Comparison of ENCODE assay signal across 9 mouse cellular contexts in the genomic region with DNA sequence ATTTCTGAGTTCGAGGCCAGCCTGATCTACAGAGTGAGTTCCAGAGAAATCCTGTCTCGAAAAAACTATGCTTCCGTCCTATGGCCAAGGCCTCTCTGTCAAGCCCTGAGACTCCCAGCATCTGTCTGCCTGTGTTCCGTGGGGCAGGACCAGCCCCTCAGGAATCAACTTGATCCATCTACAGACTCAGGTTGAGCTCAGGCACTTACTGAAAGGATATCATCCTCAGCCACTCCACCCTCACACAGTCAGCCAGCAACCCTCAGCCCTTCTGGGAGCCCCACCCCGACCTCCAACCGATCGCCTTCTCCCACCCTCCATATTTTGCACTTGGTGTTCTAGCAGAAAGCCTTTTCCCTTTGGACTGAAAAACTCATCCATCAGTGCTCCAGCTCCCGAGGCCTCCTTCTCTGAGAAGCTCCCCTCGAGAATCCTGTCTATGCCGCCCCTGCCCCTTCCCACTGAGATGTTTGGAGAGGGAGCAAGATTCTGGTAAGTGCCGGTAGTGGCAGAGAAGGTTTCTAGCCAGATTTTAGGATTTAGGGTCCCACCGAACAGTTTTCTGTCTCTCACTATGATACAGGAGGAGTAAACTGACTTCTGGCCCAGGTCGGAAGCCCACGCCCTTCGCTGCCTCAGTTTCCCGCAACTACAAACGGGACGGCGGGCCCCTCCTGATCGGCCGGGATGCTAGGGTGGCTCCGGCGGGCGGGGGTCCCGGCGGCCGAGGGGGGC. TPM values are rescaled to one million over a fixed set of nuclear protein-coding genes. Genes with fewer than 3 reads are reported as not detected.
A peak's percentile ranks its signal among the peaks of the same experiment; 100 is the strongest.
DNase-seq lines count a peak whose midpoint lies in the region; ATAC-seq and TF ChIP-seq lines count a peak whose summit lies in the region.
"Had no signal": no experiment of that assay in that cellular context is flagged by ENCODE, and none has a peak within 500 bp of the region (broad histone marks: within the 10 kb centered on the region; RNA-seq: fewer than 3 reads in every experiment).

No protein-coding gene starts in this region.

- in situ Hi-C loops in CH12.LX (cut with MboI; ENCODE audit: low pct_ligation_motif_present, low pct_unique_long_range_greater_than_20kb, low sequenced_read_pairs) = loop anchor here (5.0 kb wide), 2 partner anchors 124 to 154 kb away; a partner anchor contains a TSS

- peak overlapping the region; percentile 37 to 67 (median 66) for H3K4me3 ChIP-seq in CH12.LX (replicated peaks in 1 of 3; ENCODE audit: low read depth in 2 of 3, low read length in 2 of 3, poor library complexity in 1 of 3)
- H3K4me3 ChIP-seq in hindbrain, embryonic 10.5 days = peak overlapping the region; percentile 61
- H3K4me3 ChIP-seq in lung, postnatal 0 days (ENCODE audit: low read depth, low read length) = peak overlapping the region; percentile 82

- H3K9ac ChIP-seq in CH12.LX (ENCODE audit: insufficient read depth, low read depth) = peak overlapping the region; percentile 35; the same call in 1 of the 2 replicates
- peak overlapping the region; percentile 95 for H3K9ac ChIP-seq in lung, postnatal 0 days (replicated peaks; ENCODE audit: low read depth)

- no peak for ATAC-seq in lung, postnatal 0 days
- ATAC-seq in inflammation-experienced regulatory T-cells, adult 6 months = no peak

- TF ChIP-seq RAD21 in CH12.LX (IDR thresholded peaks at IDR 0.05; ENCODE audit: low read depth, low read length) = no peak

- TF ChIP-seq POLR2A in CH12.LX (IDR thresholded peaks at IDR 0.05; ENCODE audit: low read depth, low read length) = no peak

- peaks cover 14% of the 10 kb centered on the region for H3K9me3 ChIP-seq in CH12.LX (replicated peaks; ENCODE audit: low read length)
- H3K9me3 ChIP-seq in hindbrain, embryonic 10.5 days = peaks cover 16% of the 10 kb centered on the region; the same call in 1 of the 2 replicates
- no peaks in the 10 kb centered on the region for H3K9me3 ChIP-seq in lung, postnatal 0 days (ENCODE audit: low read length)

- H3K36me3 ChIP-seq in CH12.LX (replicated peaks in 1 of 2; ENCODE audit: control insufficient read depth in 1 of 2, insufficient read depth in 1 of 2, low read length in 1 of 2) = peaks cover 11 to 24% of the 10 kb centered on the region in 2 experiments
- H3K36me3 ChIP-seq in hindbrain, embryonic 10.5 days = peaks cover 19% of the 10 kb centered on the region
- H3K36me3 ChIP-seq in lung, postnatal 0 days (ENCODE audit: insufficient read depth, low read length) = peaks cover 20% of the 10 kb centered on the region

- peaks cover 11% of the 10 kb centered on the region for H3K79me2 ChIP-seq in CH12.LX (replicated peaks; ENCODE audit: control insufficient read depth, extremely low read depth, insufficient read depth, poor library complexity, severe bottlenecking)

- peaks cover 3% of the 10 kb centered on the region for H3K27me3 ChIP-seq in CH12.LX (replicated peaks)
- H3K27me3 ChIP-seq in hindbrain, embryonic 10.5 days (ENCODE audit: insufficient read depth, poor library complexity, severe bottlenecking) = peaks cover 54% of the 10 kb centered on the region
- H3K27me3 ChIP-seq in lung, postnatal 0 days (replicated peaks; ENCODE audit: insufficient read depth, low read length) = no peaks in the 10 kb centered on the region

- TF ChIP-seq CTCF in CH12.LX (conservative IDR thresholded peaks at IDR 0.05 in 1 of 2, IDR thresholded peaks at IDR 0.05 in 1 of 2; ENCODE audit: low read depth in 2 of 2, low read length in 2 of 2) = no peak
- no peak for TF ChIP-seq CTCF in lung, postnatal 0 days (IDR thresholded peaks at IDR 0.05)

- no peak overlapping the region for H3K27ac ChIP-seq in CH12.LX (ENCODE audit: insufficient read depth, low read depth)
- H3K27ac ChIP-seq in hindbrain, embryonic 10.5 days = peak overlapping the region; percentile 87
- H3K27ac ChIP-seq in lung, postnatal 0 days (ENCODE audit: low read length) = peak overlapping the region; percentile 99

- H3K4me1 ChIP-seq in CH12.LX (ENCODE audit: control insufficient read depth in 1 of 2, insufficient read depth in 2 of 2) = peaks cover 12 to 44% of the 10 kb centered on the region in 2 experiments
- H3K4me1 ChIP-seq in hindbrain, embryonic 10.5 days (replicated peaks) = peaks cover 57% of the 10 kb centered on the region
- peaks cover 28% of the 10 kb centered on the region for H3K4me1 ChIP-seq in lung, postnatal 0 days (ENCODE audit: insufficient read depth, low read depth, low read length)

- DNase-seq in embryo, embryonic 9.5 days (ENCODE audit: extremely low spot score) = peak; percentile 26
- no peak for DNase-seq in embryo, embryonic 10.5 days (ENCODE audit: low spot score)
- no peak for DNase-seq in CH12.LX (ENCODE audit: extremely low read depth)
- DNase-seq in hindbrain, embryonic 10.5 days (ENCODE audit: low spot score) = no peak
- DNase-seq in lung, postnatal 0 days (ENCODE audit: low spot score) = peak; percentile 36
- DNase-seq in cerebellum, adult 18-20 months = no peak
- DNase-seq in right cerebral cortex, postnatal 14 days = no peak

- H3K4me2 ChIP-seq in CH12.LX (ENCODE audit: insufficient read depth, low read depth, poor library complexity, severe bottlenecking) = peak overlapping the region; percentile 27
- peak overlapping the region; percentile 82 for H3K4me2 ChIP-seq in lung, postnatal 0 days (replicated peaks; ENCODE audit: low read depth, low read length)

- dilution Hi-C loops in CH12.LX (cut with MboI; ENCODE audit: extremely low pct_ligation_motif_present, extremely low pct_unique_long_range_greater_than_20kb, low sequenced_read_pairs) = no loop called here

- WGBS in hindbrain, embryonic 10.5 days = 10% methylated on average over 27 of the region's 27 CpGs
- WGBS in lung, postnatal 0 days = 7% methylated on average over 27 of the region's 27 CpGs

- no peak for TF ChIP-seq EP300 in CH12.LX (IDR thresholded peaks at IDR 0.05; ENCODE audit: low read length)
- no peak for TF ChIP-seq EP300 in lung, postnatal 0 days (IDR thresholded peaks at IDR 0.05)

TF ChIP-seq in CH12.LX, 34 proteins besides CTCF, POLR2A, EP300 and RAD21:
- TF ChIP-seq RCOR1 (conservative IDR thresholded peaks at IDR 0.05; ENCODE audit: low read depth, low read length) (no peak), ZNF384 (IDR thresholded peaks at IDR 0.05; ENCODE audit: low read depth, low read length) (no peak), ETS1 (conservative IDR thresholded peaks at IDR 0.05; ENCODE audit: low read depth, low read length) (no peak), TCF12 (IDR thresholded peaks at IDR 0.05; ENCODE audit: low read depth, low read length) (no peak), NELFE (IDR thresholded peaks at IDR 0.05; ENCODE audit: low read depth, low read length) (no peak), HCFC1 (IDR thresholded peaks at IDR 0.05; ENCODE audit: low read depth, low read length) (no peak), NRF1 (IDR thresholded peaks at IDR 0.05; ENCODE audit: low read depth, low read length) (no peak), USF2 (conservative IDR thresholded peaks at IDR 0.05; ENCODE audit: low read depth, low read length) (no peak), PAX5 (IDR thresholded peaks at IDR 0.05; ENCODE audit: low read length) (no peak), USF1 (IDR thresholded peaks at IDR 0.05; ENCODE audit: low read depth, low read length) (no peak), JUND (conservative IDR thresholded peaks at IDR 0.05; ENCODE audit: low read depth, low read length) (no peak), ZC3H11A (IDR thresholded peaks at IDR 0.05; ENCODE audit: low read depth, low read length) (no peak), KAT2A (IDR thresholded peaks at IDR 0.05; ENCODE audit: insufficient replicate concordance, low read length) (no peak)

RNA-seq across cellular contexts. Expression of a gene that starts 0.4 kb away (rescaled TPM):
- 26.3 and 26.9 TPM in 2 replicates for total RNA-seq in CH12.LX (2012; rRNA removed)
- total RNA-seq in CH12.LX (2014; rRNA removed) = 46.3 and 49.0 TPM in 2 replicates
- polyA plus RNA-seq in CH12.LX (2012; ENCODE audit: insufficient read length, low read depth) = 52.6 and 62.7 TPM in 2 replicates
- polyA plus RNA-seq in hindbrain, embryonic 10.5 days (2016; fragmentation: Nextera tagmentation; extraction: Ambion mirVana) = 201 and 223 TPM in 2 replicates
- polyA plus RNA-seq in lung, postnatal 0 days (2015; fragmentation: Nextera tagmentation; extraction: Ambion mirVana) = 483 and 567 TPM in 2 replicates
- polyA plus RNA-seq in inflammation-experienced regulatory T-cells, adult 6 months (2017; shearing (Covaris generic)) = 100 to 1,000 TPM; 672 to 989 (median 979) TPM

RNA-seq across cellular contexts. Expression of a gene that starts 3.8 kb away (rescaled TPM):
- total RNA-seq in CH12.LX (2012; rRNA removed) (67.1 and 71.7 TPM in 2 replicates), CH12.LX (2014; rRNA removed) (50.1 and 50.2 TPM in 2 replicates)
- 66.0 and 84.2 TPM in 2 replicates for polyA plus RNA-seq in CH12.LX (2012; ENCODE audit: insufficient read length, low read depth)
- 11.8 and 13.1 TPM in 2 replicates for polyA plus RNA-seq in hindbrain, embryonic 10.5 days (2016; fragmentation: Nextera tagmentation; extraction: Ambion mirVana)
- polyA plus RNA-seq in lung, postnatal 0 days (2015; fragmentation: Nextera tagmentation; extraction: Ambion mirVana) = 26.7 and 27.6 TPM in 2 replicates
- polyA plus RNA-seq in inflammation-experienced regulatory T-cells, adult 6 months (2017; shearing (Covaris generic)) = 1 to 10 TPM; 2.0 to 2.5 (median 2.0) TPM

RNA-seq across cellular contexts. Expression of a gene that starts 8.4 kb away (rescaled TPM):
- total RNA-seq in CH12.LX (2012; rRNA removed) = 6.8 and 7.0 TPM in 2 replicates
- 2.3 TPM in 2 replicates for total RNA-seq in CH12.LX (2014; rRNA removed)
- 5.4 and 6.1 TPM in 2 replicates for polyA plus RNA-seq in CH12.LX (2012; ENCODE audit: insufficient read length, low read depth)
- 4.4 and 6.0 TPM in 2 replicates for polyA plus RNA-seq in hindbrain, embryonic 10.5 days (2016; fragmentation: Nextera tagmentation; extraction: Ambion mirVana)
- polyA plus RNA-seq in lung, postnatal 0 days (2015; fragmentation: Nextera tagmentation; extraction: Ambion mirVana) = 5.5 and 6.5 TPM in 2 replicates
- polyA plus RNA-seq in inflammation-experienced regulatory T-cells, adult 6 months (2017; shearing (Covaris generic)) = 10 to 100 TPM; 10.7 to 14.2 (median 13.3) TPM

RNA-seq across cellular contexts. Expression of a gene that starts 17.4 kb away (rescaled TPM):
- total RNA-seq in CH12.LX (2012; rRNA removed) (0.59 and 0.76 TPM in 2 replicates), CH12.LX (2014; rRNA removed) (0.27 and 0.30 TPM in 2 replicates)
- polyA plus RNA-seq in CH12.LX (2012; ENCODE audit: insufficient read length, low read depth) = 0.56 and 0.78 TPM in 2 replicates
- 0.35 TPM in 2 replicates for polyA plus RNA-seq in hindbrain, embryonic 10.5 days (2016; fragmentation: Nextera tagmentation; extraction: Ambion mirVana)
- polyA plus RNA-seq in lung, postnatal 0 days (2015; fragmentation: Nextera tagmentation; extraction: Ambion mirVana) = 0.24 and 0.32 TPM in 2 replicates
- under 1 TPM in 2 of 3 experiments, not detected in 1; 0.16 to 0.20 TPM for polyA plus RNA-seq in inflammation-experienced regulatory T-cells, adult 6 months (2017; shearing (Covaris generic))
- total RNA-seq: hematopoietic stem cell, adult 5-6 weeks had no signal

RNA-seq across cellular contexts. Expression of a gene that starts 28.0 kb away (rescaled TPM):
- total RNA-seq in CH12.LX (2012; rRNA removed) (92.1 and 111 TPM in 2 replicates), CH12.LX (2014; rRNA removed) (59.7 and 70.8 TPM in 2 replicates)
- polyA plus RNA-seq in CH12.LX (2012; ENCODE audit: insufficient read length, low read depth) = 54.2 and 69.7 TPM in 2 replicates
- 128 and 140 TPM in 2 replicates for polyA plus RNA-seq in hindbrain, embryonic 10.5 days (2016; fragmentation: Nextera tagmentation; extraction: Ambion mirVana)
- 32.8 and 44.2 TPM in 2 replicates for polyA plus RNA-seq in lung, postnatal 0 days (2015; fragmentation: Nextera tagmentation; extraction: Ambion mirVana)
- polyA plus RNA-seq in inflammation-experienced regulatory T-cells, adult 6 months (2017; shearing (Covaris generic)) = 10 to 100 TPM; 66.6 to 85.2 (median 74.2) TPM

Comparison
In these comparisons a context has a peak if more than half of its experiments do, and no peak if none do; other contexts are left out.
1. DNase-seq: peak in embryo, embryonic 9.5 days (single experiment) and lung, postnatal 0 days (single experiment); none in embryo, embryonic 10.5 days (single experiment), CH12.LX (single experiment), hindbrain, embryonic 10.5 days (single experiment), cerebellum, adult 18-20 months (0 of 2) and right cerebral cortex, postnatal 14 days (single experiment).
2. Peak in every context shown above with its lines, with median percentiles within 50 percentile points of each other: H3K4me3 ChIP-seq.